Mouse (Mus musculus) CH12.LX (cell line): ENCODE measurements at regions not wholly inside any gene's neighbourhood (a gene's known extent, or its start where the extent isn't known, plus 50 kb on each side); places are given as distances from the start of the nearest gene placed in this dataset.

Experiments used
- DNase-seq: peaks from one replicate; pipeline ENCODE4 v3.0.0-alpha.2; 2013; ENCODE audit errors: extremely low read depth
- H3K27ac ChIP-seq: 2 replicates; pipeline ENCODE4 v1.5.1; 2012; ENCODE audit warnings: low read depth, mild to moderate bottlenecking, control low read depth, moderate library complexity; ENCODE audit not compliant: insufficient read depth
- H3K27me3 ChIP-seq: replicated peaks from 2 replicates; pipeline ENCODE3; 2012; ENCODE audit warnings: inconsistent platforms
- H3K36me3 ChIP-seq, 2 experiments: replicated peaks in 1 of 2; 2 replicates each; pipeline versions ENCODE3 to v1.6.1; 2012; ENCODE audit warnings: inconsistent platforms in 1 of 2, low read length in 1 of 2, mild to moderate bottlenecking in 1 of 2, mixed read lengths in 1 of 2, moderate library complexity in 1 of 2; ENCODE audit not compliant: control insufficient read depth in 1 of 2, insufficient read depth in 1 of 2
- H3K4me1 ChIP-seq, 2 experiments: 2 replicates each; pipeline ENCODE4 v1.6.1; 2012; ENCODE audit warnings: inconsistent platforms in 1 of 2, moderate library complexity in 1 of 2; ENCODE audit not compliant: insufficient read depth in 2 of 2, control insufficient read depth in 1 of 2
- H3K4me2 ChIP-seq: 2 replicates; pipeline ENCODE4 v1.6.1; 2012; ENCODE audit warnings: low read depth, mild to moderate bottlenecking, control low read depth; ENCODE audit not compliant: poor library complexity, insufficient read depth, severe bottlenecking
- H3K4me3 ChIP-seq, 3 experiments: fragments of 150-350 bp in 1 of 3; sonication (generic) in 1 of 3; replicated peaks in 1 of 3; 2 replicates each; pipeline versions ENCODE3 to v1.5.1; 2011 to 2012; ENCODE audit warnings: low read depth in 2 of 3, low read length in 2 of 3, mild to moderate bottlenecking in 2 of 3, moderate library complexity in 2 of 3, control low read depth in 1 of 3, improper control_type of control experiment in 1 of 3, inconsistent platforms in 1 of 3, mixed read lengths in 1 of 3; ENCODE audit not compliant: poor library complexity in 1 of 3
- H3K79me2 ChIP-seq: replicated peaks from 2 replicates; pipeline ENCODE4 v1.6.1; 2012; ENCODE audit warnings: mild to moderate bottlenecking, moderate library complexity; ENCODE audit not compliant: control insufficient read depth, poor library complexity, insufficient read depth, severe bottlenecking; ENCODE audit errors: extremely low read depth
- H3K9ac ChIP-seq: 2 replicates; pipeline ENCODE4 v1.6.1; 2012; ENCODE audit warnings: low read depth, mild to moderate bottlenecking, control low read depth, moderate library complexity; ENCODE audit not compliant: insufficient read depth
- H3K9me3 ChIP-seq: replicated peaks from 2 replicates; pipeline ENCODE3; 2012; ENCODE audit warnings: low read length, inconsistent platforms, mixed read lengths
- CHD2 ChIP-seq: IDR thresholded peaks from 2 replicates; pipeline ENCODE4 v1.6.1; 2011; ENCODE audit warnings: low read length, improper control_type of control experiment
- CTCF ChIP-seq, 2 experiments: IDR thresholded peaks in 1 of 2; conservative IDR thresholded peaks in 1 of 2; 2 replicates each; pipeline ENCODE4 v1.5.1; 2011 to 2012; ENCODE audit warnings: low read depth in 2 of 2, low read length in 2 of 2, improper control_type of control experiment in 1 of 2, inconsistent platforms in 1 of 2, mild to moderate bottlenecking in 1 of 2, moderate library complexity in 1 of 2
- E2F4 ChIP-seq: IDR thresholded peaks from 2 replicates; pipeline ENCODE4 v1.6.1; 2011; ENCODE audit warnings: low read depth, low read length, improper control_type of control experiment; ENCODE audit not compliant: insufficient replicate concordance
- ELF1 ChIP-seq: IDR thresholded peaks from 2 replicates; pipeline ENCODE4 v1.6.1; 2014; ENCODE audit warnings: low read depth, mild to moderate bottlenecking, inconsistent platforms, low read length, improper control_type of control experiment
- ETS1 ChIP-seq: conservative IDR thresholded peaks from 2 replicates; pipeline ENCODE4 v1.6.1; 2012; ENCODE audit warnings: low read depth, mild to moderate bottlenecking, inconsistent platforms, low read length, improper control_type of control experiment, moderate library complexity
- GABPA ChIP-seq: IDR thresholded peaks from 2 replicates; pipeline ENCODE4 v1.6.1; 2012; ENCODE audit warnings: low read depth, low read length, improper control_type of control experiment, inconsistent platforms; ENCODE audit not compliant: insufficient replicate concordance
- HCFC1 ChIP-seq: IDR thresholded peaks from 2 replicates; pipeline ENCODE4 v1.6.1; 2012; ENCODE audit warnings: low read depth, mild to moderate bottlenecking, inconsistent platforms, low read length, improper control_type of control experiment
- IRF4 ChIP-seq: IDR thresholded peaks from 2 replicates; pipeline ENCODE4 v1.6.1; 2014; ENCODE audit warnings: low read depth, mild to moderate bottlenecking, inconsistent platforms, low read length, improper control_type of control experiment
- JUN ChIP-seq: IDR thresholded peaks from 2 replicates; pipeline ENCODE4 v1.6.1; 2011; ENCODE audit warnings: low read depth, mild to moderate bottlenecking, low read length, improper control_type of control experiment, moderate library complexity; ENCODE audit not compliant: insufficient read depth
- KAT2A ChIP-seq: IDR thresholded peaks from 2 replicates; pipeline ENCODE4 v1.6.1; 2012; ENCODE audit warnings: low read length, improper control_type of control experiment, inconsistent platforms; ENCODE audit not compliant: insufficient replicate concordance
- MEF2A ChIP-seq: IDR thresholded peaks from 2 replicates; pipeline ENCODE4 v1.6.1; 2014; ENCODE audit warnings: low read depth, mild to moderate bottlenecking, inconsistent platforms, low read length, improper control_type of control experiment, borderline replicate concordance
- NRF1 ChIP-seq: IDR thresholded peaks from 2 replicates; pipeline ENCODE4 v1.6.1; 2014; ENCODE audit warnings: low read depth, mild to moderate bottlenecking, inconsistent platforms, low read length, improper control_type of control experiment, moderate library complexity
- POLR2A ChIP-seq: IDR thresholded peaks from 2 replicates; pipeline ENCODE4 v1.6.1; 2011; ENCODE audit warnings: low read depth, mild to moderate bottlenecking, improper control_type of control experiment, low read length
- POLR2AphosphoS2 ChIP-seq: IDR thresholded peaks from 2 replicates; pipeline ENCODE4 v1.6.1; 2011; ENCODE audit warnings: low read depth, low read length, improper control_type of control experiment
- RAD21 ChIP-seq: IDR thresholded peaks from 2 replicates; pipeline ENCODE4 v1.6.1; 2011; ENCODE audit warnings: low read depth, mild to moderate bottlenecking, low read length, improper control_type of control experiment, moderate library complexity
- RCOR1 ChIP-seq: conservative IDR thresholded peaks from 2 replicates; pipeline ENCODE4 v1.6.1; 2012; ENCODE audit warnings: low read depth, mild to moderate bottlenecking, inconsistent platforms, low read length, improper control_type of control experiment
- SIN3A ChIP-seq: IDR thresholded peaks from 2 replicates; pipeline ENCODE4 v1.6.1; 2012; ENCODE audit warnings: low read length, improper control_type of control experiment, inconsistent platforms
- SMC3 ChIP-seq: IDR thresholded peaks from 2 replicates; pipeline ENCODE4 v1.6.1; 2011; ENCODE audit warnings: low read depth, low read length, improper control_type of control experiment
- TBP ChIP-seq: conservative IDR thresholded peaks from 2 replicates; pipeline ENCODE4 v1.6.1; 2011; ENCODE audit warnings: low read depth, low read length, improper control_type of control experiment
- TCF12 ChIP-seq: IDR thresholded peaks from 2 replicates; pipeline ENCODE4 v1.6.1; 2014; ENCODE audit warnings: low read depth, mild to moderate bottlenecking, inconsistent platforms, low read length, improper control_type of control experiment
- UBTF ChIP-seq: IDR thresholded peaks from 2 replicates; pipeline ENCODE4 v1.6.1; 2012; ENCODE audit warnings: low read depth, mild to moderate bottlenecking, inconsistent platforms, low read length, improper control_type of control experiment, moderate library complexity
- USF1 ChIP-seq: IDR thresholded peaks from 2 replicates; pipeline ENCODE4 v1.6.1; 2014; ENCODE audit warnings: low read depth, mild to moderate bottlenecking, inconsistent platforms, low read length, improper control_type of control experiment
- ZKSCAN1 ChIP-seq: IDR thresholded peaks from 2 replicates; pipeline ENCODE4 v1.6.1; 2012; ENCODE audit warnings: low read depth, inconsistent platforms, low read length, improper control_type of control experiment, borderline replicate concordance
- ZMIZ1 ChIP-seq: IDR thresholded peaks from 2 replicates; pipeline ENCODE4 v1.6.1; 2012; ENCODE audit warnings: low read depth, mild to moderate bottlenecking, inconsistent platforms, low read length, improper control_type of control experiment
- ZNF384 ChIP-seq: IDR thresholded peaks from 2 replicates; pipeline ENCODE4 v1.6.1; 2012; ENCODE audit warnings: low read depth, low read length, improper control_type of control experiment, inconsistent platforms
- dilution Hi-C: fragments of 300-500 bp; cut with MboI; formaldehyde crosslinking; loops from 2 replicates; pipeline ENCODE4 v1.14.3; 2020; ENCODE audit warnings: low sequenced_read_pairs; ENCODE audit not compliant: extremely low pct_unique_long_range_greater_than_20kb, extremely low pct_ligation_motif_present
- in situ Hi-C: fragments of 300-500 bp; cut with MboI; formaldehyde crosslinking; loops from 3 replicates; pipeline ENCODE4 v1.14.3; 2019; ENCODE audit warnings: low sequenced_read_pairs, low pct_ligation_motif_present, low pct_unique_long_range_greater_than_20kb, mixed read lengths

GRCm38 (mm10) chr5:52975557-52976088, 62.3 kb upstream of the Slc34a2 start:
- H3K79me2 ChIP-seq = no peaks in the 10 kb centered on the region
- H3K27me3 ChIP-seq = no peaks in the 10 kb centered on the region
- DNase-seq = no peak
- H3K4me3 ChIP-seq = no peak overlapping the region
- no peak overlapping the region for H3K4me2 ChIP-seq
- TF ChIP-seq RCOR1 = no peak
- no peak for TF ChIP-seq SIN3A
- no peak for TF ChIP-seq ZNF384
- TF ChIP-seq IRF4 = no peak
- no peak for TF ChIP-seq ETS1
- TF ChIP-seq POLR2AphosphoS2 = no peak
- no peak for TF ChIP-seq CTCF (conservative IDR thresholded peaks at IDR 0.05 in 1 of 2, IDR thresholded peaks at IDR 0.05 in 1 of 2; ENCODE audit: low read depth in 2 of 2, low read length in 2 of 2)
- TF ChIP-seq ELF1 = no peak
- TF ChIP-seq KAT2A = no peak
- no peak for TF ChIP-seq MEF2A
- TF ChIP-seq CHD2 = no peak
- TF ChIP-seq UBTF = no peak
- TF ChIP-seq ZMIZ1 = no peak
- no peak for TF ChIP-seq TBP
- TF ChIP-seq USF1 = no peak
- no peak for TF ChIP-seq JUN
- no peak for TF ChIP-seq E2F4
- no peak for TF ChIP-seq GABPA
- TF ChIP-seq ZKSCAN1 = no peak
- dilution Hi-C loops = no loop called here
- in situ Hi-C loops = no loop called here
- H3K36me3 ChIP-seq = no peaks in the 10 kb centered on the region
- H3K27ac ChIP-seq = no peak overlapping the region
- H3K9ac ChIP-seq = no peak overlapping the region
- peaks cover 4% of the 10 kb centered on the region for H3K9me3 ChIP-seq
- H3K4me1 ChIP-seq = peaks cover 0 to 12% of the 10 kb centered on the region in 2 experiments; a peak in 2 of 4 replicates

DNA sequence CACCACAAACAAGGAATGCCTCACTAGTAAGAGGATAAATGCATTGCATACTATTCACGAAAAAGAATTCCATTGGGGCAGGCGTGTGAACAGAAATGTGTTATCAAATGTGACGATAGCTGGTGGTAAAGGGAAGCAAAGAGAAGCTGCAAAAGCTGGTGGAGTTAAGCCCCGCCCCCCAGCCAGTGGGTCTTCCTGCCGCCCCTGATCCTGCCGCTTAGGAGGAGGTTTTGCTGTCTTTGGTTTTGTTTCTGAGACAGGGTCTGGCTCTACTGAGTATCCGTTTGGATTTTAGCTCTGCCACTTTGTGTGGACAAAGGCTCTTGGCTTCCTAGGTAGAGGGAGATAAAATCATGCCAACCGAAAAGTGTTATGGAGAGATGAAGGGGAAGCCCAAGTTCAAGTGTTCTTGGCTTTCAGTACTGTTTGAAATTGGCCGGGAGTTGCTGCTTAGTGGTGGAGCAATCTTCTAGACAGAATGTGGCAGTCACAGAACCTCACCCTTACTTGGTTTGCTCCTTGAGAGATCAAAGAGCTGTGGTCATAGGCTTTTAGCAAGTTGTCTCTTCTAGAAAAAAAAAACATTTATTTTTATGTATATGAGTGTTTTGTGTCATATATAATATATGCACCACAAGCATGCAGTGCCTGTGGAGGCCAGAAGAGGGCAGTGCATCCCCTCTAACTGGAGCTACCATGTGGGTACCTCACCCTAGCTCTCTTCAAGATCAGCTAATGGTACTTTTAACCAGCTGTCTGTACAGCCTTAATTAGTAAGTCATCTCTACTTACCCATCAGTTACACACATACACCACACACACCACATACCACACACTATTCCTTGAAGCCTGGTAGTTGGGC, 59.8 kb upstream of the Slc34a2 start:
- dilution Hi-C loops (no loop called here), in situ Hi-C loops (no loop called here)
- Histone ChIP-seq H3K9me3 (peaks cover 4% of the 10 kb centered on the region), H3K4me1 (peaks cover 0 to 12% of the 10 kb centered on the region in 2 experiments; a peak in 2 of 4 replicates), H3K27me3 (no peaks in the 10 kb centered on the region), H3K27ac (no peak overlapping the region), H3K9ac (no peak overlapping the region), H3K4me3 (no peak overlapping the region), H3K4me2 (no peak overlapping the region), H3K79me2 (no peaks in the 10 kb centered on the region), H3K36me3 (no peaks in the 10 kb centered on the region)
- peak; percentile 11 for DNase-seq
- TF ChIP-seq SMC3 = peak; percentile 12; the same call in 1 of the 2 replicates
- peak; percentile 16 to 45; a peak in 2 of 4 replicates for TF ChIP-seq CTCF (conservative IDR thresholded peaks at IDR 0.05 in 1 of 2, IDR thresholded peaks at IDR 0.05 in 1 of 2; ENCODE audit: low read depth in 2 of 2, low read length in 2 of 2)
- no peak for TF ChIP-seq POLR2A
- TF ChIP-seq HCFC1 = no peak
- TF ChIP-seq UBTF = no peak
- TF ChIP-seq CHD2 = no peak
- no peak for TF ChIP-seq NRF1
- no peak for TF ChIP-seq ETS1
- TF ChIP-seq POLR2AphosphoS2 = no peak
- no peak for TF ChIP-seq TCF12
- TF ChIP-seq KAT2A = no peak
- TF ChIP-seq RAD21 = peak; percentile 33
